Mouse (Mus musculus) bone marrow macrophage, adult 2 months (primary cell): ENCODE measurements around the gene Crx.

Experiments
- CTCF ChIP-seq: IDR thresholded peaks from 2 replicates; pipeline ENCODE4 v1.5.1; 2012; ENCODE audit warnings: low read depth, mild to moderate bottlenecking, low read length, moderate library complexity
- POLR2A ChIP-seq: IDR thresholded peaks from 2 replicates; pipeline ENCODE4 v1.6.1; 2012; ENCODE audit warnings: mild to moderate bottlenecking, low read depth, low read length, borderline replicate concordance

- TF ChIP-seq CTCF = no peak
- TF ChIP-seq POLR2A = no peak
Observed at GRCm38 (mm10) chr7:15914252-15914651, 34.5 kb upstream of the Crx start.
